Mouse (Mus musculus) CH12.LX (cell line): ENCODE measurements around the gene Mettl7b. TPM values are rescaled to one million over a fixed set of nuclear protein-coding genes. Genes with fewer than 3 reads are reported as not detected.

Experiments used
- DNase-seq: peaks from one replicate; pipeline ENCODE4 v3.0.0-alpha.2; 2013; ENCODE audit errors: extremely low read depth
- H3K27ac ChIP-seq: 2 replicates; pipeline ENCODE4 v1.5.1; 2012; ENCODE audit warnings: low read depth, mild to moderate bottlenecking, control low read depth, moderate library complexity; ENCODE audit not compliant: insufficient read depth
- H3K27me3 ChIP-seq: replicated peaks from 2 replicates; pipeline ENCODE3; 2012; ENCODE audit warnings: inconsistent platforms
- H3K36me3 ChIP-seq, 2 experiments: replicated peaks in 1 of 2; 2 replicates each; pipeline versions ENCODE3 to v1.6.1; 2012; ENCODE audit warnings: inconsistent platforms in 1 of 2, low read length in 1 of 2, mild to moderate bottlenecking in 1 of 2, mixed read lengths in 1 of 2, moderate library complexity in 1 of 2; ENCODE audit not compliant: control insufficient read depth in 1 of 2, insufficient read depth in 1 of 2
- H3K4me1 ChIP-seq, 2 experiments: 2 replicates each; pipeline ENCODE4 v1.6.1; 2012; ENCODE audit warnings: inconsistent platforms in 1 of 2, moderate library complexity in 1 of 2; ENCODE audit not compliant: insufficient read depth in 2 of 2, control insufficient read depth in 1 of 2
- H3K4me2 ChIP-seq: 2 replicates; pipeline ENCODE4 v1.6.1; 2012; ENCODE audit warnings: low read depth, mild to moderate bottlenecking, control low read depth; ENCODE audit not compliant: poor library complexity, insufficient read depth, severe bottlenecking
- H3K4me3 ChIP-seq, 3 experiments: fragments of 150-350 bp in 1 of 3; sonication (generic) in 1 of 3; replicated peaks in 1 of 3; 2 replicates each; pipeline versions ENCODE3 to v1.5.1; 2011 to 2012; ENCODE audit warnings: low read depth in 2 of 3, low read length in 2 of 3, mild to moderate bottlenecking in 2 of 3, moderate library complexity in 2 of 3, control low read depth in 1 of 3, improper control_type of control experiment in 1 of 3, inconsistent platforms in 1 of 3, mixed read lengths in 1 of 3; ENCODE audit not compliant: poor library complexity in 1 of 3
- H3K79me2 ChIP-seq: replicated peaks from 2 replicates; pipeline ENCODE4 v1.6.1; 2012; ENCODE audit warnings: mild to moderate bottlenecking, moderate library complexity; ENCODE audit not compliant: control insufficient read depth, poor library complexity, insufficient read depth, severe bottlenecking; ENCODE audit errors: extremely low read depth
- H3K9ac ChIP-seq: 2 replicates; pipeline ENCODE4 v1.6.1; 2012; ENCODE audit warnings: low read depth, mild to moderate bottlenecking, control low read depth, moderate library complexity; ENCODE audit not compliant: insufficient read depth
- H3K9me3 ChIP-seq: replicated peaks from 2 replicates; pipeline ENCODE3; 2012; ENCODE audit warnings: low read length, inconsistent platforms, mixed read lengths
- CHD1 ChIP-seq: IDR thresholded peaks from 2 replicates; pipeline ENCODE4 v1.6.1; 2012; ENCODE audit warnings: low read depth, low read length, improper control_type of control experiment, inconsistent platforms
- CTCF ChIP-seq, 2 experiments: IDR thresholded peaks in 1 of 2; conservative IDR thresholded peaks in 1 of 2; 2 replicates each; pipeline ENCODE4 v1.5.1; 2011 to 2012; ENCODE audit warnings: low read depth in 2 of 2, low read length in 2 of 2, improper control_type of control experiment in 1 of 2, inconsistent platforms in 1 of 2, mild to moderate bottlenecking in 1 of 2, moderate library complexity in 1 of 2
- HCFC1 ChIP-seq: IDR thresholded peaks from 2 replicates; pipeline ENCODE4 v1.6.1; 2012; ENCODE audit warnings: low read depth, mild to moderate bottlenecking, inconsistent platforms, low read length, improper control_type of control experiment
- IRF4 ChIP-seq: IDR thresholded peaks from 2 replicates; pipeline ENCODE4 v1.6.1; 2014; ENCODE audit warnings: low read depth, mild to moderate bottlenecking, inconsistent platforms, low read length, improper control_type of control experiment
- JUND ChIP-seq: conservative IDR thresholded peaks from 2 replicates; pipeline ENCODE4 v1.6.1; 2011; ENCODE audit warnings: low read depth, low read length, improper control_type of control experiment
- KAT2A ChIP-seq: IDR thresholded peaks from 2 replicates; pipeline ENCODE4 v1.6.1; 2012; ENCODE audit warnings: low read length, improper control_type of control experiment, inconsistent platforms; ENCODE audit not compliant: insufficient replicate concordance
- MAFK ChIP-seq: IDR thresholded peaks from 2 replicates; pipeline ENCODE4 v1.6.1; 2011; ENCODE audit warnings: low read length, improper control_type of control experiment; ENCODE audit not compliant: insufficient replicate concordance
- MAX ChIP-seq: IDR thresholded peaks from 2 replicates; pipeline ENCODE4 v1.6.1; 2011; ENCODE audit warnings: low read length, improper control_type of control experiment
- MAZ ChIP-seq: IDR thresholded peaks from 2 replicates; pipeline ENCODE4 v1.6.1; 2012; ENCODE audit warnings: low read depth, mild to moderate bottlenecking, inconsistent platforms, low read length, improper control_type of control experiment, moderate library complexity
- MEF2A ChIP-seq: IDR thresholded peaks from 2 replicates; pipeline ENCODE4 v1.6.1; 2014; ENCODE audit warnings: low read depth, mild to moderate bottlenecking, inconsistent platforms, low read length, improper control_type of control experiment, borderline replicate concordance
- MXI1 ChIP-seq: IDR thresholded peaks from 2 replicates; pipeline ENCODE4 v1.6.1; 2011; ENCODE audit warnings: mild to moderate bottlenecking, low read depth, low read length, improper control_type of control experiment
- POLR2AphosphoS2 ChIP-seq: IDR thresholded peaks from 2 replicates; pipeline ENCODE4 v1.6.1; 2011; ENCODE audit warnings: low read depth, low read length, improper control_type of control experiment
- RAD21 ChIP-seq: IDR thresholded peaks from 2 replicates; pipeline ENCODE4 v1.6.1; 2011; ENCODE audit warnings: low read depth, mild to moderate bottlenecking, low read length, improper control_type of control experiment, moderate library complexity
- RCOR1 ChIP-seq: conservative IDR thresholded peaks from 2 replicates; pipeline ENCODE4 v1.6.1; 2012; ENCODE audit warnings: low read depth, mild to moderate bottlenecking, inconsistent platforms, low read length, improper control_type of control experiment
- SIN3A ChIP-seq: IDR thresholded peaks from 2 replicates; pipeline ENCODE4 v1.6.1; 2012; ENCODE audit warnings: low read length, improper control_type of control experiment, inconsistent platforms
- SMC3 ChIP-seq: IDR thresholded peaks from 2 replicates; pipeline ENCODE4 v1.6.1; 2011; ENCODE audit warnings: low read depth, low read length, improper control_type of control experiment
- UBTF ChIP-seq: IDR thresholded peaks from 2 replicates; pipeline ENCODE4 v1.6.1; 2012; ENCODE audit warnings: low read depth, mild to moderate bottlenecking, inconsistent platforms, low read length, improper control_type of control experiment, moderate library complexity
- USF1 ChIP-seq: IDR thresholded peaks from 2 replicates; pipeline ENCODE4 v1.6.1; 2014; ENCODE audit warnings: low read depth, mild to moderate bottlenecking, inconsistent platforms, low read length, improper control_type of control experiment
- ZNF384 ChIP-seq: IDR thresholded peaks from 2 replicates; pipeline ENCODE4 v1.6.1; 2012; ENCODE audit warnings: low read depth, low read length, improper control_type of control experiment, inconsistent platforms
- dilution Hi-C: fragments of 300-500 bp; cut with MboI; formaldehyde crosslinking; loops from 2 replicates; pipeline ENCODE4 v1.14.3; 2020; ENCODE audit warnings: low sequenced_read_pairs; ENCODE audit not compliant: extremely low pct_unique_long_range_greater_than_20kb, extremely low pct_ligation_motif_present
- in situ Hi-C: fragments of 300-500 bp; cut with MboI; formaldehyde crosslinking; loops from 3 replicates; pipeline ENCODE4 v1.14.3; 2019; ENCODE audit warnings: low sequenced_read_pairs, low pct_ligation_motif_present, low pct_unique_long_range_greater_than_20kb, mixed read lengths
- polyA plus RNA-seq: library from polyadenylated mRNA; unstranded; fragments of >175 nt; gene quantifications from 2 replicates; pipeline ENCODE4 v1.2.1, GENCODE M21; 2012; ENCODE audit warnings: low read depth; ENCODE audit not compliant: insufficient read length
- total RNA-seq, 2 experiments: library from RNA; depleted of rRNA; stranded (reverse); fragments of 300-350 nt in 1 of 2; fragments of >200 nt in 1 of 2; gene quantifications; 2 replicates each; pipeline ENCODE4 v1.2.3; 2012 to 2014

Gene Mettl7b
- total and polyA plus RNA-seq, 3 experiments: not detected

GRCm38 (mm10) chr10:128945675-128946074 is 15.1 kb downstream of the Mettl7b start:
- dilution Hi-C loops (no loop called here), in situ Hi-C loops (no loop called here)
- Histone ChIP-seq H3K9me3 (no peaks in the 10 kb centered on the region), H3K4me1 (no peaks in the 10 kb centered on the region), H3K4me2 (no peak overlapping the region), H3K4me3 (no peak overlapping the region), H3K27ac (no peak overlapping the region), H3K79me2 (no peaks in the 10 kb centered on the region), H3K27me3 (peaks cover 34% of the 10 kb centered on the region), H3K9ac (no peak overlapping the region), H3K36me3 (no peaks in the 10 kb centered on the region)
- peak; percentile 40 for DNase-seq
- TF ChIP-seq RAD21: peak; percentile 40
- peak; percentile 50 to 71 for TF ChIP-seq CTCF (conservative IDR thresholded peaks at IDR 0.05 in 1 of 2, IDR thresholded peaks at IDR 0.05 in 1 of 2; ENCODE audit: low read depth in 2 of 2, low read length in 2 of 2)
- TF ChIP-seq MAFK: no peak
- peak; percentile 7; the same call in 1 of the 2 replicates for TF ChIP-seq SMC3

GRCm38 (mm10) chr10:128940475-128941061 is 20.2 kb downstream of the Mettl7b start:
- dilution Hi-C loops: no loop called here
- Histone ChIP-seq H3K27me3 (peaks cover 47% of the 10 kb centered on the region), H3K36me3 (no peaks in the 10 kb centered on the region), H3K9me3 (no peaks in the 10 kb centered on the region), H3K79me2 (no peaks in the 10 kb centered on the region), H3K4me3 (no peak overlapping the region), H3K9ac (no peak overlapping the region), H3K27ac (no peak overlapping the region), H3K4me2 (no peak overlapping the region), H3K4me1 (no peaks in the 10 kb centered on the region; a peak in 1 of 4 replicates)
- TF ChIP-seq MAZ (no peak), MAX (no peak), SIN3A (no peak), ZNF384 (no peak), KAT2A (no peak), IRF4 (no peak), CHD1 (no peak), UBTF (no peak), POLR2AphosphoS2 (no peak), MAFK (no peak), MEF2A (no peak), MXI1 (no peak), JUND (no peak), USF1 (no peak), RCOR1 (no peak), HCFC1 (no peak)
- no peak for DNase-seq
- in situ Hi-C loops: no loop called here
